Comparison of ENCODE assay signal across 27 mouse cellular contexts in genomic region chr3:130944241-130944640, GRCm38 (mm10).
DNase-seq lines count a peak whose midpoint lies in the region; ATAC-seq and TF ChIP-seq lines count a peak whose summit lies in the region.
"Had no signal": no experiment of that assay in that cellular context is flagged by ENCODE, and none has a peak within 500 bp of the region (broad histone marks: within the 10 kb centered on the region; RNA-seq: fewer than 3 reads in every experiment).

No protein-coding gene starts in this region.

- 0 out of 2 replicates have a peak overlapping the region, but pooled peaks have one; percentile 8 for H3K27ac ChIP-seq in lung, embryonic 14.5 days (ENCODE audit: low read depth)
- no peak overlapping the region for H3K27ac ChIP-seq in lung, postnatal 0 days (ENCODE audit: low read length)
- 0 out of 2 replicates have a peak overlapping the region, but pooled peaks have one; percentile 61 for H3K27ac ChIP-seq in stomach, embryonic 15.5 days
- H3K27ac ChIP-seq in stomach, postnatal 0 days (replicated peaks), result no peak overlapping the region
- H3K27ac ChIP-seq in limb, embryonic 15.5 days, result peak overlapping the region; percentile 39; the same call in 1 of the 2 replicates
- H3K27ac ChIP-seq in hindbrain, embryonic 11.5 days (ENCODE audit: low read depth, low read length), result no peak overlapping the region
- H3K27ac ChIP-seq: hindbrain, embryonic 14.5 days; liver, embryonic 15.5 days; neural tube, embryonic 15.5 days had no signal

- no peak overlapping the region for H3K4me2 ChIP-seq in lung, embryonic 14.5 days
- H3K4me2 ChIP-seq in lung, postnatal 0 days (replicated peaks; ENCODE audit: low read depth, low read length), result no peak overlapping the region
- no peak overlapping the region for H3K4me2 ChIP-seq in stomach, embryonic 15.5 days
- no peak overlapping the region for H3K4me2 ChIP-seq in stomach, postnatal 0 days (replicated peaks; ENCODE audit: low read depth)
- no peak overlapping the region for H3K4me2 ChIP-seq in limb, embryonic 15.5 days
- H3K4me2 ChIP-seq in hindbrain, embryonic 11.5 days (replicated peaks; ENCODE audit: low read depth, low read length), result no peak overlapping the region
- H3K4me2 ChIP-seq: heart, embryonic 11.5 days; hindbrain, embryonic 14.5 days; liver, embryonic 15.5 days; midbrain, embryonic 11.5 days; neural tube, embryonic 15.5 days had no signal

- WGBS in lung, embryonic 14.5 days, result 97% methylated on average over 6 of the region's 6 CpGs
- WGBS in lung, postnatal 0 days, result 95% methylated on average over 6 of the region's 6 CpGs
- 92% methylated on average over 6 of the region's 6 CpGs for WGBS in stomach, embryonic 15.5 days
- 94% methylated on average over 6 of the region's 6 CpGs for WGBS in stomach, postnatal 0 days
- 92% methylated on average over 6 of the region's 6 CpGs for WGBS in limb, embryonic 15.5 days
- 95% methylated on average over 6 of the region's 6 CpGs for WGBS in hindbrain, embryonic 11.5 days

- no peak for ATAC-seq in lung, embryonic 14.5 days (ENCODE audit: insufficient read depth)
- ATAC-seq in lung, postnatal 0 days, result no peak
- ATAC-seq in stomach, embryonic 15.5 days (ENCODE audit: insufficient read depth, low FRiP score, low read depth), result no peak
- ATAC-seq in stomach, postnatal 0 days (ENCODE audit: low FRiP score, low TSS enrichment), result no peak
- ATAC-seq in limb, embryonic 15.5 days (ENCODE audit: insufficient number of reproducible peaks, low FRiP score, low TSS enrichment, low read depth), result no peak
- ATAC-seq in hindbrain, embryonic 11.5 days (ENCODE audit: low FRiP score), result no peak
- ATAC-seq: CD4-positive, CD25-positive, alpha-beta regulatory T cell, adult 4 months; forebrain, embryonic 14.5 days; intestine, postnatal 0 days had no signal

- TF ChIP-seq CTCF in lung, embryonic 14.5 days (IDR thresholded peaks at IDR 0.05; ENCODE audit: low read depth), result no peak
- TF ChIP-seq CTCF in lung, postnatal 0 days (IDR thresholded peaks at IDR 0.05), result no peak
- TF ChIP-seq CTCF in stomach, postnatal 0 days (IDR thresholded peaks at IDR 0.05; ENCODE audit: low read depth), result no peak

- no peak overlapping the region for H3K4me3 ChIP-seq in lung, embryonic 14.5 days (ENCODE audit: low read depth, low read length)
- H3K4me3 ChIP-seq in lung, postnatal 0 days (ENCODE audit: low read depth, low read length), result no peak overlapping the region
- H3K4me3 ChIP-seq in stomach, embryonic 15.5 days (replicated peaks), result no peak overlapping the region
- no peak overlapping the region for H3K4me3 ChIP-seq in stomach, postnatal 0 days (ENCODE audit: low read depth, low read length)
- no peak overlapping the region for H3K4me3 ChIP-seq in limb, embryonic 15.5 days
- H3K4me3 ChIP-seq in hindbrain, embryonic 11.5 days (ENCODE audit: low read depth, low read length), result no peak overlapping the region
- H3K4me3 ChIP-seq: liver, embryonic 15.5 days; neural tube, embryonic 15.5 days had no signal

- H3K27me3 ChIP-seq in lung, embryonic 14.5 days (ENCODE audit: insufficient read depth, low read length), result no peaks in the 10 kb centered on the region
- no peaks in the 10 kb centered on the region for H3K27me3 ChIP-seq in lung, postnatal 0 days (replicated peaks; ENCODE audit: insufficient read depth, low read length)
- H3K27me3 ChIP-seq in stomach, embryonic 15.5 days (replicated peaks), result no peaks in the 10 kb centered on the region
- no peaks in the 10 kb centered on the region for H3K27me3 ChIP-seq in stomach, postnatal 0 days (ENCODE audit: control insufficient read depth, insufficient read depth, low read length)
- no peaks in the 10 kb centered on the region for H3K27me3 ChIP-seq in limb, embryonic 15.5 days
- H3K27me3 ChIP-seq in hindbrain, embryonic 11.5 days (ENCODE audit: control insufficient read depth, insufficient read depth, low read length), result no peaks in the 10 kb centered on the region
- H3K27me3 ChIP-seq: neural tube, embryonic 15.5 days had no signal

- TF ChIP-seq EP300 in lung, postnatal 0 days (IDR thresholded peaks at IDR 0.05), result no peak
- no peak for TF ChIP-seq EP300 in stomach, postnatal 0 days (optimal IDR thresholded peaks at IDR 0.05)

- peaks cover 10% of the 10 kb centered on the region for H3K4me1 ChIP-seq in lung, embryonic 14.5 days (ENCODE audit: insufficient read depth)
- H3K4me1 ChIP-seq in lung, postnatal 0 days (ENCODE audit: insufficient read depth, low read depth, low read length), result peaks cover 8% of the 10 kb centered on the region; the same call in 1 of the 2 replicates
- peaks cover 13% of the 10 kb centered on the region; the same call in 1 of the 2 replicates for H3K4me1 ChIP-seq in stomach, embryonic 15.5 days
- peaks cover 5% of the 10 kb centered on the region; the same call in 1 of the 2 replicates for H3K4me1 ChIP-seq in stomach, postnatal 0 days (replicated peaks; ENCODE audit: control insufficient read depth, insufficient read depth)
- peaks cover 26% of the 10 kb centered on the region for H3K4me1 ChIP-seq in limb, embryonic 15.5 days
- no peaks in the 10 kb centered on the region for H3K4me1 ChIP-seq in hindbrain, embryonic 11.5 days (replicated peaks; ENCODE audit: control insufficient read depth, insufficient read depth, low read length)
- H3K4me1 ChIP-seq: liver, embryonic 15.5 days had no signal

- H3K9me3 ChIP-seq in lung, embryonic 14.5 days (ENCODE audit: low read depth, low read length), result no peaks in the 10 kb centered on the region
- H3K9me3 ChIP-seq in lung, postnatal 0 days (ENCODE audit: low read length), result no peaks in the 10 kb centered on the region
- H3K9me3 ChIP-seq in stomach, embryonic 15.5 days, result no peaks in the 10 kb centered on the region
- H3K9me3 ChIP-seq in stomach, postnatal 0 days (ENCODE audit: control insufficient read depth, low read length), result no peaks in the 10 kb centered on the region
- no peaks in the 10 kb centered on the region for H3K9me3 ChIP-seq in limb, embryonic 15.5 days
- H3K9me3 ChIP-seq in hindbrain, embryonic 11.5 days (ENCODE audit: control insufficient read depth, low read length), result no peaks in the 10 kb centered on the region
- H3K9me3 ChIP-seq: liver, embryonic 15.5 days; neural tube, embryonic 15.5 days had no signal

- no peaks in the 10 kb centered on the region for H3K36me3 ChIP-seq in lung, embryonic 14.5 days (ENCODE audit: insufficient read depth)
- no peaks in the 10 kb centered on the region for H3K36me3 ChIP-seq in lung, postnatal 0 days (ENCODE audit: insufficient read depth, low read length)
- no peaks in the 10 kb centered on the region for H3K36me3 ChIP-seq in stomach, embryonic 15.5 days
- no peaks in the 10 kb centered on the region for H3K36me3 ChIP-seq in stomach, postnatal 0 days (ENCODE audit: control insufficient read depth, insufficient read depth, low read length)
- no peaks in the 10 kb centered on the region for H3K36me3 ChIP-seq in limb, embryonic 15.5 days
- no peaks in the 10 kb centered on the region for H3K36me3 ChIP-seq in hindbrain, embryonic 11.5 days (ENCODE audit: control insufficient read depth, insufficient read depth, low read length)
- H3K36me3 ChIP-seq: liver, embryonic 15.5 days; neural tube, embryonic 15.5 days had no signal

- no peak overlapping the region for H3K9ac ChIP-seq in lung, embryonic 14.5 days
- H3K9ac ChIP-seq in lung, postnatal 0 days (replicated peaks; ENCODE audit: low read depth), result no peak overlapping the region
- no peak overlapping the region for H3K9ac ChIP-seq in stomach, embryonic 15.5 days
- H3K9ac ChIP-seq in stomach, postnatal 0 days (ENCODE audit: low read length), result no peak overlapping the region
- H3K9ac ChIP-seq in limb, embryonic 15.5 days, result no peak overlapping the region
- H3K9ac ChIP-seq in hindbrain, embryonic 11.5 days (ENCODE audit: low read depth, low read length), result no peak overlapping the region
- H3K9ac ChIP-seq: hindbrain, embryonic 14.5 days; liver, embryonic 15.5 days; neural tube, embryonic 15.5 days had no signal

- no peak for DNase-seq in lung, embryonic 14.5 days
- DNase-seq in lung, postnatal 0 days (ENCODE audit: low spot score), result no peak
- no peak for DNase-seq in stomach, postnatal 0 days (ENCODE audit: low spot score)
- DNase-seq in thymus, postnatal 36 days, result peak; percentile 37 to 51
- DNase-seq in hindbrain, embryonic 11.5 days (ENCODE audit: low spot score), result no peak
- DNase-seq: adrenal gland, postnatal 14 days; cerebellum, adult 11 months; cerebellum, adult 9-11 months; gastrocnemius, postnatal 25 days; heart, adult 18-20 months; heart, postnatal 4 days; kidney, adult 9 months; kidney, postnatal 10 days; layer of hippocampus, postnatal 36 days; lung, postnatal 10 days; retina, postnatal 1 day; right cerebral cortex, postnatal 25 days had no signal

Comparison
In these comparisons a context has a peak if more than half of its experiments do, and no peak if none do; other contexts are left out.
1. H3K27ac ChIP-seq: peak in lung, embryonic 14.5 days (single experiment), stomach, embryonic 15.5 days (single experiment) and limb, embryonic 15.5 days (single experiment); none in lung, postnatal 0 days (single experiment), stomach, postnatal 0 days (single experiment) and hindbrain, embryonic 11.5 days (single experiment).
2. DNase-seq: peak in thymus, postnatal 36 days (2 of 2); none in lung, embryonic 14.5 days (single experiment), lung, postnatal 0 days (single experiment), stomach, postnatal 0 days (single experiment) and hindbrain, embryonic 11.5 days (single experiment).